Mouse (Mus musculus) common myeloid progenitor, adult 5-6 weeks (primary cell): Measurements from ENCODE around the gene Lgals9. TPM values are rescaled to one million over a fixed set of nuclear protein-coding genes. Genes with fewer than 3 reads are reported as not detected.
"Not testable (repeated sequence)": the region's sequence is repeated elsewhere in the genome, so short reads cannot be mapped to it uniquely, and the experiment has no call there.

Source experiments
- ATAC-seq: replicated peaks from 2 replicates; pipeline ENCODE4 v1.8.0; 2016; ENCODE audit warnings: low read depth, mild to moderate bottlenecking, moderate TSS enrichment, inconsistent platforms; ENCODE audit not compliant: poor library complexity, severe bottlenecking
- total RNA-seq: library from RNA; stranded (forward); fragments of 200-1000, 187-1606 nt; gene quantifications from 2 replicates; pipeline ENCODE4 v1.2.3, GENCODE M21; 2017

The Lgals9 gene
- total RNA-seq, 1 experiment from 2014 or later: 146 TPM

- no peak for ATAC-seq
Measured at GRCm38 (mm10) chr11:79008007-79008775, 23.4 kb upstream of the Lgals9 start.

- not testable (repeated sequence) for ATAC-seq
Measured at GRCm38 (mm10) chr11:79007356-79007755, 22.6 kb upstream of the Lgals9 start.

- ATAC-seq: no peak
Measured at GRCm38 (mm10) chr11:79006417-79006816, 21.7 kb upstream of the Lgals9 start.

- peak; percentile 38; the same call in 1 of the 2 replicates for ATAC-seq
Measured at GRCm38 (mm10) chr11:79005578-79006394, 21.0 kb upstream of the Lgals9 start.

GRCm38 (mm10) chr11:79003769-79004638, 19.3 kb upstream of the Lgals9 start:
- ATAC-seq: no peak

GRCm38 (mm10) chr11:79003053-79003768, 18.5 kb upstream of the Lgals9 start:
- ATAC-seq: peak; percentile 72

GRCm38 (mm10) chr11:79002551-79002951, 17.8 kb upstream of the Lgals9 start:
- peak; percentile 19 for ATAC-seq

- no peak for ATAC-seq
Measured at GRCm38 (mm10) chr11:79001871-79002270, 17.1 kb upstream of the Lgals9 start.

GRCm38 (mm10) chr11:78999118-78999517, 14.4 kb upstream of the Lgals9 start:
- ATAC-seq: no peak

- ATAC-seq: not testable (repeated sequence)
Measured at GRCm38 (mm10) chr11:78990875-78991543, 6.3 kb upstream of the Lgals9 start.

- ATAC-seq: no peak
Measured at GRCm38 (mm10) chr11:78990096-78990495, 5.3 kb upstream of the Lgals9 start.

GRCm38 (mm10) chr11:78989206-78989605, 4.5 kb upstream of the Lgals9 start:
- not testable (repeated sequence) for ATAC-seq

- no peak for ATAC-seq
Measured at GRCm38 (mm10) chr11:78986311-78987002, 1.7 kb upstream of the Lgals9 start.

GRCm38 (mm10) chr11:78985505-78985904, 759 bp upstream of the Lgals9 start:
- no peak for ATAC-seq

GRCm38 (mm10) chr11:78983539-78983938, 1.2 kb downstream of the Lgals9 start:
- ATAC-seq: no peak

GRCm38 (mm10) chr11:78982513-78983291, 2.0 kb downstream of the Lgals9 start:
- ATAC-seq: peak; percentile 46

GRCm38 (mm10) chr11:78982042-78982441, 2.7 kb downstream of the Lgals9 start:
- no peak for ATAC-seq
